Mouse (Mus musculus) spleen, adult 2 months (tissue): ENCODE results near the gene Dnah11. TPM values are rescaled to one million over a fixed set of nuclear protein-coding genes. Genes with fewer than 3 reads are reported as not detected.

Experiments
- DNase-seq, 2 experiments: peaks; one replicate each; pipeline versions ENCODE4 v3.0.0 to v3.0.0-alpha.2; 2012 to 2021; ENCODE audit warnings: low spot score in 2 of 2, low read depth in 1 of 2
- H3K27ac ChIP-seq: fragments of 200-500 bp; 2 replicates; pipeline ENCODE4 v1.5.1; 2012; ENCODE audit warnings: low read length, inconsistent platforms; ENCODE audit not compliant: insufficient read depth
- H3K27me3 ChIP-seq: fragments of 200-500 bp; 2 replicates; pipeline ENCODE4 v1.6.1; 2012; ENCODE audit warnings: mild to moderate bottlenecking, moderate library complexity, low read length, inconsistent platforms; ENCODE audit not compliant: control insufficient read depth, insufficient read depth
- H3K36me3 ChIP-seq: fragments of 200-500 bp; 2 replicates; pipeline ENCODE4 v1.6.1; 2012; ENCODE audit warnings: mild to moderate bottlenecking, low read length, inconsistent platforms; ENCODE audit not compliant: control insufficient read depth, insufficient read depth
- H3K4me1 ChIP-seq: fragments of 200-500 bp; 2 replicates; pipeline ENCODE4 v1.6.1; 2011; ENCODE audit warnings: inconsistent platforms; ENCODE audit not compliant: control insufficient read depth, insufficient read depth, insufficient read length
- H3K4me3 ChIP-seq: fragments of 200-500 bp; 2 replicates; pipeline ENCODE4 v1.5.1; 2011; ENCODE audit warnings: mild to moderate bottlenecking, inconsistent platforms; ENCODE audit not compliant: insufficient read depth, insufficient read length; ENCODE audit errors: extremely low read depth
- CTCF ChIP-seq: fragments of 200-500 bp; IDR thresholded peaks from 2 replicates; pipeline ENCODE4 v1.5.1; 2011; ENCODE audit warnings: mild to moderate bottlenecking, inconsistent platforms; ENCODE audit not compliant: insufficient read depth, insufficient read length, insufficient replicate concordance; ENCODE audit errors: extremely low read depth
- POLR2A ChIP-seq: fragments of 200-500 bp; IDR thresholded peaks from 2 replicates; pipeline ENCODE4 v1.6.1; 2011; ENCODE audit warnings: low read depth, low read length, inconsistent platforms
- WGBS: fragments of 180-500 bp; shearing (Covaris S2); methylation state at CpG from one replicate; pipeline ENCODE4 v1.1.7; 2018; 5-methylcytosine and 5-hydroxymethylcytosine counted together
- polyA plus RNA-seq: library from polyadenylated mRNA; depleted of rRNA; stranded (reverse); fragments of >200 nt; gene quantifications from 2 replicates; pipeline ENCODE4 v1.2.3, GENCODE M21; 2012; rRNA removed

Gene Dnah11
- polyA plus RNA-seq = 0.01 and 0.05 TPM in 2 replicates

DNA sequence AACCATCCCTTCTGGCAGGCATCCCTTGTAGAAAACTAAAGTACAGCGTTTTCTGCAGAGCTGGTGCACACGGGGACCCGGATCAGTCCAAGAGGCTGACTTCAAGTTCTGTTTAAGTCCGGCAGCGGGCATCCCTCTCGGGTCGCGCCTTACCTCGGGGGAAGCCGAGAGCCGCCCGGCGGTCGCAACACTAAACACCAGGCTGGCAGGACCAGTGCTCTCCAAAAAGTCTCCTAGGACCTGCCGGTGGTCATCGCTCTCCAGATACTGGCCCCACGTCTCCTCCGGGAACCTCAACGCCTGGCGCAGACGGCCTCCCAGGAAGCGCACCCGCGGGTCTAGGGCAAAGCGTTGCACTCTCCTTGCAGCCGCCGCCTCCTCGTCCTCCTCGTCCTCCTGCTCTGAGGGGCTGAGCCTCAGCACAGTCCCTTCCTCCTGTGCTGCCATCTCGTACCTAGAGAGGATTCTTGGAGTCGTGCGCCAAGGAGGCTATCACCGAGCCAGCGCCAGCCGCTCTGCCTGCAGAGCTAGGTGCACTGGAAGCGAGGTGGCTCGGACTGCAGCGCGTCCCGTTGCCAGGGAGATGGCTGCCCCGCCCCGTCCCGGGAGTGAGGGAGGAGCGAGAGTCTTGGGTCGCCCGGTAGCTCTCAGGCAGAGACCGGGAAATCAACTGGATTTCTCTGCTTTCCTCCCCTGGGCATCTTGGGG lies at the start of gene Dnah11:
Dnah11 (minus strand) TSS at position 658 of the 708 bp plus-strand sequence.
- Histone ChIP-seq H3K27me3 (peaks cover 3% of the 10 kb centered on the region; the same call in 1 of the 2 replicates), H3K36me3 (no peaks in the 10 kb centered on the region), H3K27ac (no peak within 1 kb of the TSS), H3K4me1 (no peaks in the 10 kb centered on the region; the same call in 1 of the 2 replicates), H3K4me3 (peak within 1 kb of the TSS; percentile 49)
- 2% methylated on average over 47 of the region's 47 CpGs for WGBS
- peak in 1 of 2 experiments; percentile 44 for DNase-seq
- no peak for TF ChIP-seq CTCF

- Histone ChIP-seq H3K36me3 (no peaks in the 10 kb centered on the region), H3K27me3 (no peaks in the 10 kb centered on the region), H3K27ac (no peak overlapping the region), H3K4me1 (peaks cover 7% of the 10 kb centered on the region; the same call in 1 of the 2 replicates), H3K4me3 (no peak overlapping the region)
- no peak for DNase-seq
- WGBS = 5% methylated on average over 3 of the region's 3 CpGs
- TF ChIP-seq POLR2A = no peak
- no peak for TF ChIP-seq CTCF
These were observed 22.3 kb upstream of the Dnah11 start for GRCm38 (mm10) chr12:118221182-118221581.

- Histone ChIP-seq H3K4me3 (no peak overlapping the region), H3K4me1 (peaks cover 7% of the 10 kb centered on the region; the same call in 1 of the 2 replicates), H3K27ac (no peak overlapping the region), H3K27me3 (no peaks in the 10 kb centered on the region), H3K36me3 (no peaks in the 10 kb centered on the region)
- no peak for TF ChIP-seq POLR2A
- no peak for TF ChIP-seq CTCF
- no peak for DNase-seq
These were observed 21.2 kb upstream of the Dnah11 start for GRCm38 (mm10) chr12:118220062-118220461.

GRCm38 (mm10) chr12:118212163-118212562 lies 13.3 kb upstream of the Dnah11 start:
- 26% methylated on average over 2 of the region's 2 CpGs for WGBS
- TF ChIP-seq POLR2A (no peak), CTCF (no peak)
- Histone ChIP-seq H3K36me3 (no peaks in the 10 kb centered on the region), H3K27ac (no peak overlapping the region), H3K4me1 (0 out of 2 replicates have a peak, but pooled peaks cover 2% of the 10 kb centered on the region), H3K4me3 (no peak overlapping the region), H3K27me3 (no peaks in the 10 kb centered on the region)
- DNase-seq = no peak

DNA sequence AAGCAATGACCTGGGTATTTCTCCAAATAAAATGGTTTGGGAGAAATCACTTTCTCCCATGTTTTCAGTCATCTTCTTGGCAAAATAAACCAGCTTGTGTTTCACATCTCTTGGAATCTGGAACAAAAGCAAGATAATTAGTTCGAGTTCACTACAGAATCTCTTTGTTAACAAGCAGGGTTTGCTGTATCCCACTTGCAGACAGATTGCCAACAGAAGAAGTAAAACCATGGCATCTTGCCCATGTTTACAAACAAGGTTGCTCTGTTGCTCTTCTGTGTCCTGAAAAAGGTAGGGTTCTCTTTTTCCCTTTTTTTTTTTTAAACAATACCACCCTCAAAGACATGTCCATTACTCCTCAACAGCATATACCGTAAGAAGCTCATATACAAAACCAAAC lies 2.3 kb downstream of the Dnah11 start:
- DNase-seq = no peak
- no peak for TF ChIP-seq POLR2A
- no peak for TF ChIP-seq CTCF
- Histone ChIP-seq H3K27me3 (peaks cover 3% of the 10 kb centered on the region; the same call in 1 of the 2 replicates), H3K36me3 (no peaks in the 10 kb centered on the region), H3K4me3 (no peak overlapping the region), H3K27ac (no peak overlapping the region), H3K4me1 (no peaks in the 10 kb centered on the region; the same call in 1 of the 2 replicates)
- WGBS = 77% methylated on average over 2 of the region's 2 CpGs

- no peaks in the 10 kb centered on the region for H3K36me3 ChIP-seq
- H3K27ac ChIP-seq = no peak overlapping the region
- no peaks in the 10 kb centered on the region for H3K27me3 ChIP-seq
- WGBS = 72% methylated on average over 3 of the region's 3 CpGs
- no peak for DNase-seq
- no peaks in the 10 kb centered on the region for H3K4me1 ChIP-seq
- no peak overlapping the region for H3K4me3 ChIP-seq
- no peak for TF ChIP-seq CTCF
- no peak for TF ChIP-seq POLR2A
These were observed 9.3 kb downstream of the Dnah11 start for GRCm38 (mm10) chr12:118189535-118189934.

DNA sequence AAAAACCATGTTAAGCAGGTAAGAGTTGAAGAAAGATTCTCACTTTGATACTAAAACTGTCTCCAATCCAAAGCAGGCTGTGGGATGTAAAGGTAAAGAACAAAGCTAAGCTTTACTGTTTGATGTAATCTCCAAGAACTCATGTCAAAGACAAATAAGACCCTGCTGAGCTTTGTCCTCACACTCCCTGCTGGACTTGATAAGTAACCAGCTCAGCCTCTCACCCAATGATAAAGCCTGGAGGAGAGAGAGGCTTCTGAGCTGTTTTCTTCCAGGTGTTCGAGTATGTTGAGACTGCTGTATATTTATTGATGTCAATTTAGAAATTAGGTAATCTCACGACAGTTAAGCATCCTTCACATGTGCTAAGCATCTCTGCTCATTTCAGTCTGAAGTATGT lies 11.2 kb downstream of the Dnah11 start:
- no peaks in the 10 kb centered on the region for H3K27me3 ChIP-seq
- WGBS = 82% methylated on average over 2 of the region's 2 CpGs

More for the DNA sequence above, 11.2 kb downstream of the Dnah11 start:
- Histone ChIP-seq H3K36me3 (no peaks in the 10 kb centered on the region), H3K27ac (no peak overlapping the region), H3K4me1 (no peaks in the 10 kb centered on the region), H3K4me3 (no peak overlapping the region)
- no peak for TF ChIP-seq POLR2A
- TF ChIP-seq CTCF = no peak
- DNase-seq = no peak
